Mouse (Mus musculus) Patski (cell line): ENCODE data around the gene Gstm4. TPM values are rescaled to one million over a fixed set of nuclear protein-coding genes. Genes with fewer than 3 reads are reported as not detected.
"Not testable (repeated sequence)": the region's sequence is repeated elsewhere in the genome, so short reads cannot be mapped to it uniquely, and the experiment has no call there.

ENCODE experiments used
- ATAC-seq: fragments of 100-300 bp; one replicate; pipeline ENCODE4 v1.8.0; 2021
- CTCF ChIA-PET: fragments of 350-600 bp; sonication (Branson Sonifier 250); formaldehyde crosslinking; loops from one replicate; lab custom pipeline; 2022; ENCODE audit warnings: inconsistent platforms; lab: Charles Lee
- POLR2A ChIA-PET: fragments of 350-600 bp; sonication (Branson Sonifier 250); formaldehyde crosslinking; loops from one replicate; lab custom pipeline; 2022; ENCODE audit warnings: antibody characterized with exemption, inconsistent platforms; lab: Charles Lee
- DNase-seq: peaks from one replicate; pipeline ENCODE4 v3.0.0-alpha.2; 2011; ENCODE audit warnings: low read depth, low spot score
- H3K27me3 ChIP-seq: fragments of 371-371 bp; one replicate; pipeline ENCODE4 v1.5.1; 2021
- CTCF ChIP-seq: fragments of 100-300 bp; IDR thresholded peaks from one replicate; pipeline ENCODE4 v1.5.1; 2021
- in situ Hi-C: fragments of 300-500 bp; cut with MboI; formaldehyde crosslinking; loops from 3 replicates; pipeline ENCODE4 v1.11.1; 2018; ENCODE audit warnings: low pct_unique_long_range_greater_than_20kb, mixed read lengths
- polyA plus RNA-seq: library from polyadenylated mRNA; unstranded; gene quantifications from one replicate; pipeline ENCODE4 v1.2.3, GENCODE M21; 2021

The Gstm4 gene
- polyA plus RNA-seq, 1 experiment from 2014 or later, result 17.1 TPM

- DNase-seq (no peak), ATAC-seq (no peak)
- TF ChIP-seq CTCF, result no peak
- in situ Hi-C loops, result no loop called here
- ChIA-PET POLR2A (no interaction called here), CTCF (interaction anchor here (0.7 to 1.4 kb wide), 2 partner anchors 13 to 19 kb away, joined by 3 read pairs; partner anchors contain the start of gene Gstm2)
- H3K27me3 ChIP-seq, result no peaks in the 10 kb centered on the region
Measured at GRCm38 (mm10) chr3:107999491-107999890, 45.2 kb downstream of the Gstm4 start.

GRCm38 (mm10) chr3:107998591-107998990 is 46.1 kb downstream of the Gstm4 start:
- no peaks in the 10 kb centered on the region for H3K27me3 ChIP-seq
- ChIA-PET POLR2A (no interaction called here), CTCF (interaction anchor here (1.4 to 1.7 kb wide), 2 partner anchors 15 to 18 kb away, joined by 3 to 4 read pairs; no protein-coding TSS in a partner anchor)
- no peak for TF ChIP-seq CTCF
- no peak for DNase-seq
- no peak for ATAC-seq
- in situ Hi-C loops, result no loop called here

- ATAC-seq (no peak), DNase-seq (no peak)
- CTCF ChIA-PET, result interaction anchor here (2.2 kb wide), 1 partner anchor 11 kb away, joined by 6 read pairs; no protein-coding TSS in a partner anchor
- in situ Hi-C loops, result no loop called here
- POLR2A ChIA-PET, result no interaction called here
- no peak for TF ChIP-seq CTCF
- no peaks in the 10 kb centered on the region for H3K27me3 ChIP-seq
Measured at GRCm38 (mm10) chr3:107996576-107996975, 48.1 kb downstream of the Gstm4 start.

GRCm38 (mm10) chr3:107995974-107996373 is 48.7 kb downstream of the Gstm4 start:
- ATAC-seq, H3K27me3 ChIP-seq, POLR2A ChIA-PET, in situ Hi-C loops, DNase-seq: not testable (repeated sequence)
- CTCF ChIA-PET, result interaction anchor here (2.2 kb wide), 1 partner anchor 10 kb away, joined by 6 read pairs; no protein-coding TSS in a partner anchor

Other genes with a start within 250 kb of the Gstm4 start
- not detected for gene Eps8l3, start 167.7 kb downstream of the Gstm4 start, polyA plus RNA-seq
- 150 TPM for gene Gstm5, start 149.1 kb downstream of the Gstm4 start, polyA plus RNA-seq
- gene Gstm7, start 113.1 kb downstream of the Gstm4 start, polyA plus RNA-seq, result 13.3 TPM
- 0.15 TPM for gene Gstm6, start 101.1 kb downstream of the Gstm4 start, polyA plus RNA-seq
- not detected for gene Gstm3, start 75.6 kb downstream of the Gstm4 start, polyA plus RNA-seq
- 11.7 TPM for gene Gstm2, start 58.4 kb downstream of the Gstm4 start, polyA plus RNA-seq
- 145 TPM for gene Gstm1, start 26.9 kb downstream of the Gstm4 start, polyA plus RNA-seq
- 78.2 TPM for gene Ampd2, start 41.8 kb upstream of the Gstm4 start, polyA plus RNA-seq
- 2.7 TPM for gene Gnat2, start 47.9 kb upstream of the Gstm4 start, polyA plus RNA-seq
- gene Gnai3, start 101.3 kb upstream of the Gstm4 start, polyA plus RNA-seq, result 136 TPM
- gene Gpr61, start 110.0 kb upstream of the Gstm4 start, polyA plus RNA-seq, result 0.04 TPM
- 16.6 TPM for gene Amigo1, start 141.4 kb upstream of the Gstm4 start, polyA plus RNA-seq
- gene Cyb561d1, start 156.3 kb upstream of the Gstm4 start, polyA plus RNA-seq, result 9.2 TPM
- gene Atxn7l2, start 166.0 kb upstream of the Gstm4 start, polyA plus RNA-seq, result 17.4 TPM
- gene Sypl2, start 181.8 kb upstream of the Gstm4 start, polyA plus RNA-seq, result not detected
- 239 TPM for gene Psma5, start 212.0 kb upstream of the Gstm4 start, polyA plus RNA-seq
- gene Sort1, start 239.2 kb upstream of the Gstm4 start, polyA plus RNA-seq, result 125 TPM